Mouse (Mus musculus) lung, adult 18-20 months (tissue): Measurements from ENCODE around the gene Ctbp2.

ENCODE experiments used
- DNase-seq, 2 experiments: peaks; one replicate each; pipeline ENCODE4 v3.0.0; 2022; ENCODE audit warnings: mixed read lengths in 2 of 2

Ctbp2 gene

GRCm38 (mm10) chr7:133083936-133084614 is 40.1 kb downstream of the Ctbp2 start:
- DNase-seq = no peak

GRCm38 (mm10) chr7:133078929-133079328 is 45.2 kb downstream of the Ctbp2 start:
- no peak for DNase-seq

GRCm38 (mm10) chr7:133074462-133075133 is 49.6 kb downstream of the Ctbp2 start:
- no peak for DNase-seq

DNA sequence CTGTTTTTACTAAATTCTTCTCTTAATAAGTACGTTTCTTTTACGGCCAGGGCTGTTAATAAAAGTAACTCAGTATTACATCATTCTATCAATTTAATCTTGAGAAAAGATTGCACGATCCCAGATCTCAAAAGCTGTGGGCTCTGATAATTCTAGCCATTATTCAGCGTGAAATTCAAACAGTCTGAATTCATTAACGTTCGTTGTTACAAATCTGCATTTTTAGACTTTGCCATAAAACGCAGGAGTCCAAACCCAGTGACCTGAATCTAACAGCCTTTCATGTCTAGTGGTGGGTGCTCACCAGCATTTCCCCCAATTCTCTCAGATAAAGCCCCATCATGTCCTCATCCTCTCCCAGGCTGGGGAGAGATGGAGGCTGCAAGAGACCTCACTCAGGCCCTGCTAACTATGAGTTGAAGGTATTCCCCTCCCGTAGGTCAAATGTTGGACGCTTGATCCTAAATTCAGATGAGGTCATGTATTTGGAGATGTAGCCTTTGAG is 51.0 kb downstream of the Ctbp2 start:
- DNase-seq = no peak

DNA sequence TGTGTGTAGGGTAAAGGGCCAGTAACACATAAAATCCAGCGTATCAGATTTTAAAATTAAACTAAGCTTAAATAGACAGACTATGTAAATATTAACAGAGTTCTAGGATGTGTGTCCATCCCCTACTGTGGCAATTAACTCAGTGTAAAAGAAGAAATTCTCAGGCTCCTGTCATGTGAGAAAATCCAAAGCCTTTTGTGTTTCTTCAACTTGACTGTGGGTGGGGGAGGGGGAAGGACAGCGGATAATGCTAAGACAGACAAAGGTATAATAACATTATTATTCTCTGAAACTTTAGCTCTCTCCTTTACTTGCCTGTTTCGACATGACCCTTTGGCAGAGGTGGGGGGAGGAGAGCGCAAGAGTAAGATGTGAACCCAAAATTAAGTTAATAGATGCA is 51.6 kb downstream of the Ctbp2 start:
- DNase-seq = no peak

- DNase-seq = no peak
Measured at GRCm38 (mm10) chr7:133067321-133067841, 56.8 kb downstream of the Ctbp2 start.

DNA sequence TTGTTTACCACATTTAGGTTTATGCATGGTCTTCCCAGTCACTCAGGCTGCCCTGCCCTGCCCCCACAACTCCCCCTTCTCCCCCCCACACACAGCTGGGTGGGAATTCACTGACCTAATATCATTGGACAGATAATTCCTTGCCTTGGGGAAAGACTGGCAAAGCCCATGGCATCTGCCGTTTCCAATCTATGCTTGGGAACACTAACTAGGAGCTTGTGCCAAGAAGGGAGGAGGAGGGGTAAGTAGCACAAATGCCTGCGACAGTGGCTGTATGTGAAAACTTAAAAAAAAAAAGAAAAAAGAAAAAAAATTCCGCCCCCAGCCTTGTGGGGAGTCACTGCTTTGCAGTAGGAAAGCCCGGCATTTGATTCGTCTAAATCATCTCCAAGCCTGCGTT is 57.4 kb downstream of the Ctbp2 start:
- no peak for DNase-seq

DNA sequence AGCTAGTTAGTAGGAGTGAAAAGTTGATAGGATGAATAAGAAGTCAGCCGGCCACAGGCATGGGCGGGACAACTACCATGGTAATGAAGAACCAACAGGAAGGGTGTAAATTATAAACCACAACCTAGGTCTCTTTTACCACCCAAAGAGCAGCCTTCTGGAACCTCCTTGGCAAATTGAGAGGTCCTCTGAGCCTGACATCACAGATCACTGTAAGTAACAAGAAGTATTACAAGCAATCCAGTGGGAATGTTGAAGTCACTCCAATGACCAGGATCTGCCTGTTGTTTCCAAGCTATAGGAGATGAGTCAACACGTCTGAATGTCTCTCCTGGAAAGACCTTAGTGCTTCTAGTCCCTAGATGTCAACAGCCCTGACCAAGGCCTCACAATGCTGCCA is 62.1 kb downstream of the Ctbp2 start:
- DNase-seq = no peak

GRCm38 (mm10) chr7:133060170-133060569 is 64.0 kb downstream of the Ctbp2 start:
- no peak for DNase-seq

DNA sequence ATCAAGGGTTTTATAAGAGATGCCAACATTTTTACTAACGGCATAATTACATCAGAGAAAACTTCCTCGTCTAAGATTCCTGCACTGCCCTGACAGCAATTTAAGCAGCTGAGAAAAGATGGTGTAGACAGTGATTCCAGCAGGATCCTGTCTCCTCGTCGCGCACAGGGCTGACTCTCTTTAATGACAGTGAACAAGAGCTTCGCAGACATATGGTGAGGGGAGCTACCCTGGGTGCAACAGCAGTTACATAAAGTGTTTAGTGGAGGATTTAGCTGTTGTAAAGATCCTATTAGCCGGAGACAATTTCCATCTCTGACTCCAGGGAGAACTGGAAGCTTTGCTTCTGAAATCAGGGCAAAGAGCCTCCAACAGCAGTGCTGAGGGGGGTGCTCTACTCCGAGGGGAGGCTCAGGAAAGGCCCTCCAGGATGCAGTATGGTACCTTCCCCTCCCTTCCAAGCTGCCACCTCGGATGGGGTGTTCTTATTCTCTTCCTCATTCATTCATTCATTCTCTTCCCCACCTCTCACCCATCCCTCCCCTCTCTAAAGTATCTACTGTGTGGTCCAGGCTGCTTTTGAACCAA is 64.5 kb downstream of the Ctbp2 start:
- DNase-seq = no peak

- no peak for DNase-seq
Measured at GRCm38 (mm10) chr7:133059150-133059509, 65.0 kb downstream of the Ctbp2 start.

DNA sequence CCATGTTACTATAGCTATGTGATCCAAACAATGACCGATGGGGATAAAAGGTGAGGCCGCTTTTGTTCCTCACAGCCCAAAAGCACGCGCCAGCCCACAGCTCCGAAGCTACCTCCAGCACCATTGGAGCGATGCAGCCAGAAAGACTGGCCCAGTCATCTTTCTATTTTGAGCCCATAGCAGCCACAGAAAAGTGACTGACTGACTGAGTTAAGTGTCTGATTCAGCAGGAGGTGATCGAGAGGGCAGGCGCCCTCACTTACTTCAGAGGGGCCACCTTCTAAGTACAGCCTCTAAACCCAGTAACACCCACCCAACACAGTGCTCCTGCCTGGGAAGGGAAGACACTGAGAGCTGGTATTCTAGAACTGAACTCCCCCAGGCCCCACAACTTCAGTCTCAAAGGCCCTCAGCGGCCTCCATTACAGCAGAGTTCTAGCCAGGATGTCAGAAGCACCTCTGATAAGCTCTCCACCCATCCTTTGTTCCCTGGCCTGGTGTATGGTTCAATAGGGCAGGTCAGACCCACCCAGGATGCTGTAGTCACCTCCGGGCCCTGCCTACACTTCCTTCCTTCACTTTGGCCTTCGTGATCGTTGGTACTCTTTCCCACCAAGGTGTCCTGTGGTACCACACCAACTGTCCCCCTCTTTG is 65.5 kb downstream of the Ctbp2 start:
- DNase-seq = no peak

- no peak for DNase-seq
Measured at GRCm38 (mm10) chr7:133056924-133057323, 67.2 kb downstream of the Ctbp2 start.

DNA sequence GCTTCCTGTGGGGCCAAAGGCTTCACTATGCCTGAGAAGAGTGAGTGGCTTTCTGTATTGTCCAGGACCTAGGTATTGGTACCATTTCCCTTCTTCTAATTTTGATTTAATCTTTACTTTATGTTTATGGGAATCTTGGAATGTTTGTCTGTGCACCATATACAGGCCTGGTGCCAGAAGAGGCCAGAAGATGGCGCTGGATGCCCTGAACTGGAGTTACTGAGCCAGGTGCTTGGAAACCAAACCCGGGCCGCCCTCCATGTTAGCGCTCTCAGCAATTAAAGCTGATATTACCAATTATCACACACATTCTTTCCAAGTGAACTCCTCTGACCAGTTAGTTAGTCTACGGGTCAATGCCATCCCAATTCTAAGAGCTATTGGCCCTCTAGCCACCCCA is 69.7 kb downstream of the Ctbp2 start:
- no peak for DNase-seq

DNA sequence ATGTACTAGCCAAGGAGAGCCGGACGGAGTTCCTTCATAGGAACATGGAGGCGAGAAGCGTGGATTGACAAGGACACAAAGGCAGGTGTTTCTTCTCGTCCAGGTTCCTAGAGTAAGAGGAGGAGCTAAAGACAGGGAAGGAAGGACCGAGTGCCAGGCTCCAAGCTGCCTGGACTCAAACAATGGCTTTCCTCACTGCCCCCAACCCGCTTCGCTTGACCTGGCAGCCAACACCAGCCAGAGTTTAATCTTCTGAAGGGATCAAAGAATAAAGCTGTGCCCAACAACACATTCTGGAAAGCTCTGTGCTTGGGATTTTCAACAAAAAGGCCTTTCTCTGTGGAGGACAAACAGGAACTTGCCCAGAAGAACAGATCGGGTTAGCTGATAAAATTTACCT is 70.4 kb downstream of the Ctbp2 start:
- DNase-seq = no peak

- peak; percentile 73 to 83 for DNase-seq
Measured at GRCm38 (mm10) chr7:133052819-133053218, 71.3 kb downstream of the Ctbp2 start.

DNA sequence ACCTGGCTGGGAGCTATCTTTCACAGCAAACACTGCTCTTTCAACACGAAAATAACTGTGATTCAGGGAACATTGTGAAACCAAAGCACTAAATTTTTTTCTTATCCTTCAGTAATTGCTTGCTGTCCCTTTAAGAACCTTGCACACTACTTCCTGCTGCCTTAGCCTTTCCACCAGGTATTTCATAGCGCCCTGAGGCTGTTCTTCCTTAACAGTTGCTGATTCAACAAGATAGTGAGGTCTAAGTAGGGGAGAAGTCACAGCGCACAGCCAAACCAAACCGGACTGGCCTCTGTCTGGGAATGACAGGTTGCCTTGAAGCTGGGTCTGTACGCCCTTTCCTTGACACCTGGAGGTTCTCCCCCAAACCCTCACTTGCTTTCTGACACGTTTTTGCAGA is 73.5 kb downstream of the Ctbp2 start:
- DNase-seq = no peak

DNA sequence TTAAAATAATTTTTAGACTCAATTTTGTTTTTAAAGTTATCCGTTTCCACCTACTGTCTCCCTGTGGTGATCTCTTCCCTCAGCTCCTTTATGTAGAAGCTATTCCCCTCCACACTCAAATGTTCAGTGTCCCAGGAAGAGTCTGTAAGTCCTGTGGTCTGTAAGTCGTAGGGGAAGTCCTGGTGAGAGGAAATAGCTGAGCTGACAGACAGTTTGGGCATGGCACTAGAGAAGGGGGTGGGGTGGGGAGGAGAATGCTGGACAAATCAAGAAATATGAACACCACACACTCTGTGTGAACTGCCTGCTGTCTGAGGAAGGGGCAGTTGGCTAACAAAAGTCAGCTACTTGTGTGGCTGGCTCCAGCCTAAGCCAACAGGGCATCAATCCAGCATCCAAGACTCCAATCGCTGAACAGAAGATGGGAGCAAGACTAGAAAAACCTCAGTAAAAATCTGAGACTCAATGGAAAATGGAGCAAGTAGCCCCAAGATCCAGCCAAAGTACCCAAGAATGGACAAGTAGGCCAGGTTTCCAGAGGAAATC is 76.0 kb downstream of the Ctbp2 start:
- no peak for DNase-seq

GRCm38 (mm10) chr7:133047287-133047686 is 76.9 kb downstream of the Ctbp2 start:
- DNase-seq = peak; percentile 77 to 86

DNA sequence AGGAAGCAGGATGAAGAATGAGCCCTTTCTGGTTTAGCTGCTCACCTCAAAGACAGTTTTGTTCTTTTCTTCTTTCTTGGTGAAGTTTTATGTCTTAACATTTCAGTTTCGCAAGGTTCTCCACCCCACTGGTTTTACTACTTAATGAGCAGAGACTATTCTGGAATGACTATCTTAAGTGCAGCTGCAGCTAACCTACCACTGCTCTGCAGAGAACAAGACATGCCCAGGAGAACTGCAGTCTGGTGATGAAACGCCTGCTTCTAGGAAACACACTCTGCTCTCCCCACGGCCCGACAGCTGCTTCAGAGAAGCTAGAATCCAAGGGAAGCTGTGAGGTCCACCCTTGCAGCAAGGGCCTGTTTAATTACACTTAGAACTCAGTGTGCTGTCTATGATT is 79.4 kb downstream of the Ctbp2 start:
- DNase-seq = no peak

- peak; percentile 83 to 89 for DNase-seq
Measured at GRCm38 (mm10) chr7:133041784-133042183, 82.4 kb downstream of the Ctbp2 start.

DNA sequence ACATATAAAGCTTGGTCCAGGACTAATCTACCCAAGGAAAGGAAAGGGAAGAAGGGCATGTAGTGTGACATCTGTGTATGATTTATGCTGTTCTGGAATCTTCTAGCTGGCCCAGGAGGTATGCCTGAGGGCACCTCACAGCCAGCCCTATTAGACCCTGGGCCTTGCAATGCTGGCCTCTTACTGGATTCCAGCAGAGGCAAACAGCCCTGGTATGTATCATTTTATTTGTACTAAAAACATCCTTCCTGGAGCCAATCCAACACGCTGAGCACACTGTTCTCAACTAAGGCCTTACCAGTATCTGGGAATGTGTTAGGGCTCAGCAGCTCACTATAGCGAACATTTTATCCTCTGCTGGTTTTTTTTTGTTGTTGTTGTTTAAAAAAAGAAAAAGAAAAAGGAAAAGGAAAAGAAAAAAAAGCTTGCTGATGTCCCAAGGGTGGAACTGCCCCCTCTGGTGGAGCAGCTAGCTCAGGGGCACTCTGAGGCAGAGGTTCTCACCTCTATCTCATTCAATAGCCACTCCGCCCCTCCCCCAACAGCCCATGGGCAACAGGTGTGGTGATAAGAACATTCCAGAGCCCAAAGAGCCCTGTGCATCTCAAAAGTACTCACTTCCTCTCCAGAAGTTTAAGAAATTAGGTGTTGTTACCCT is 83.3 kb downstream of the Ctbp2 start:
- peak; percentile 39 to 68 for DNase-seq
